Mouse (Mus musculus): ENCODE measurements around the gene Dcaf10.

Dcaf10 gene

DNA sequence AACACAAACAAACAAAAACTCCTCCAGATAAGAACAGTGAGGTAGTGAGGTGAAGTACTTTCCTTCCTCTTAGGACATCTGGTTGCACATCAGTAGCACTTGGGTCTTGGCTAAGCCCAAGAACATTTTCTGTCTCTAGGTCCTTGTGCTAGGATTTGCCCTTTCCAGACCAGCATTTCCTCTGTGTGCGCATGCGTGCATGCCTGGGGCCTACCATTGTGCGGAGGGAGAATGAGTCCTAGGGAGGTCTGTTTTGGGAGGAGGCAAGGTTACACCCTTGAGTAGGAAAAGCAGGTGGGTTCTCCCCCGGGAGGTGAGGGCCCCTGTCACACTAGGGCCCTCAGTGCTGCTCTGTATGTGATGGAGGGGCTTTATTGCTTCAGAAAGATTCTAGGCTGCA, 77.2 kb downstream of the Dcaf10 start:
- no peak for DNase-seq (ENCODE audit: low spot score)

DNA sequence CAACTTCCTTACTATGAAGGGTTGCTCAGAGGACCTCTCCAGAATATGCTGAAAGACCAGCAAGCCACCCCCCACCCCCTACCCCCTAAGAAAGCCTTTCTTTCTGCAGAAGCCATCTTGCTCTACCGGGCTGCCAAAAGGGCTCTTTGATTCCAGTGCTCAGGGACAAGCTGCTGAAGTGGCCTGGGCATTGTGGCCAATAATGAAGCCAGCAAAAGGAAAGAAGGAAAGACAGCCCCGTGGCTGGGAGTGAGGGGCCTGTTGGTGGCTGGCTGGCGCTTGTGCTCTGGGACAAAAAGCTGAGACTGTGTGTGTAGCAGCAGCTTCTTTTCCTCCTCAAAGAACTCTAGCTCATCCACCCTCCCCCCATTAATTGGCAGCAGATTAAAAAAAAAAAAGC, 78.8 kb downstream of the Dcaf10 start:
- DNase-seq (ENCODE audit: low spot score) = no peak

DNA sequence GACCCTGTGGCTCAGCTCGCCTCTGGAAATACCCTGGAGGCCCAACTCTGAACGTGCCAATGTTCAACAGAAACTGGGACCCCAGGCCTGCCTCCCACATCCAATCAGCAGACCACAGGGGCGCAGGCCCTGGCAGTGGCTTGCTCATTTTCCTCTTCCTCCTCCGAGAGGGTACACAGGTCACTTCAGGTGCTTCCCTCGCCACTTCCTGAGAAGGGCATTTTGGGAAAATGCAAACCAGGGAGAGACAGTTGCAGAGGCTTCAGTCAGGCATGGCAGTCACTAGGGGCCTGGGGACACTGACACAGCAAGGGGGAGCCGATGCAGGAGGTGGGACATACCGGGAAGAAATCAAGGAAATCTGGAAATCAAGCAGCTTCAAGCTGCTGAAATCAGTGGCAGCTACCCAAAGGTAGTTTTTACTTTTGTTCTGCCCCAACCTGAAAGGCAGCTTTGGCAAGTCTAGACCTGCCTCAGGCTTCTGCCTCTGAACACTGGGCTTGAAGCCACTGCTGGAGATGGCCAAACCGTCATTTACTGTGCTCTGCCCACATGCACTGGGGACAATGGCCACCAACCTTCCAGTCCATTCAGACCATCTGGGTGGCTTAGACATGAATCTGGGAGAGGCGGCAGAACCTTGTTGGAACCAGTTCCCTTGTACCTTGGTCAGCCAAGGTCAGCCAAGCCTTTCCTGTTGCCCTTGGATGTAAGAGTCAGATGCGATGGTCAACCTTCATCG, 79.8 kb downstream of the Dcaf10 start:
- peak; percentile 60 for DNase-seq (ENCODE audit: low spot score)

DNA sequence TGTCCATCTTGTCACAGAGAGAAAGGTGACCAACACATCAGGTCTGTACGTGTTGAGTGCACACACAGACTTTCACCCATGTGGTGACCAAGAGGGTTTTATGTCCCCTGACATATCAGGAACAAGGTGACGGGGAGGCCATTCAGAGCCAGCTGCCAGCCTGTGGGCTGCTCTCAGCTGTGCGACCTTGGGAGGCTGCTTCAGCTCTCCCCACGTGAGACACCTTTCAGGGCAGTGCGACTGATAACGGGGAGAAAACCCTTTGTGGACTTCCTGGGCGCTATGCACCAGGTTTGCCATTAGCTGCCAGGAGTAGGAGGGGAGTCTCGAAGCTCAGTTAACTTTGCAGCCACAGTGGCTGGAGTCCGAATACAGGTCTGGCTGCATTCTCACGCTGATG, 80.7 kb downstream of the Dcaf10 start:
- DNase-seq (ENCODE audit: low spot score) = no peak

DNA sequence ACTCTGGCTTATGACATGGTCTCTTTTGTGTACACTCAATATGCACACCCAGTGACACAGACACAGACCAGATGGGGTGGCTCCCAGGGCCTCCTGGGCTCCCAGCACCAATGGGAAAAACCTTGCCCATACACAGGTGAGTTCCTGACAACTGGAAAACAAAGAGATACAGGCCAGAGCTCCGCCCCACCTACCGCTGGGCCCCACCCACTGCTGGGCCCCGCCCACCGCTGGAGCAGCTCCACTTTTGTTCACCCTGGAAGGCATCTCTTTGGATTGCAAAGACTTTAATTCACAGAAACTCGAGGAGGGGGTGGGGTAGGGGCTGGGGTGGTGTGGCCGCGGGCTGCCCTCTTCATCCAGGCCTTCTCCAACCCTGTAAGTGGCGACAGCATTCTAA, 81.5 kb downstream of the Dcaf10 start:
- no peak for DNase-seq (ENCODE audit: low spot score)

DNA sequence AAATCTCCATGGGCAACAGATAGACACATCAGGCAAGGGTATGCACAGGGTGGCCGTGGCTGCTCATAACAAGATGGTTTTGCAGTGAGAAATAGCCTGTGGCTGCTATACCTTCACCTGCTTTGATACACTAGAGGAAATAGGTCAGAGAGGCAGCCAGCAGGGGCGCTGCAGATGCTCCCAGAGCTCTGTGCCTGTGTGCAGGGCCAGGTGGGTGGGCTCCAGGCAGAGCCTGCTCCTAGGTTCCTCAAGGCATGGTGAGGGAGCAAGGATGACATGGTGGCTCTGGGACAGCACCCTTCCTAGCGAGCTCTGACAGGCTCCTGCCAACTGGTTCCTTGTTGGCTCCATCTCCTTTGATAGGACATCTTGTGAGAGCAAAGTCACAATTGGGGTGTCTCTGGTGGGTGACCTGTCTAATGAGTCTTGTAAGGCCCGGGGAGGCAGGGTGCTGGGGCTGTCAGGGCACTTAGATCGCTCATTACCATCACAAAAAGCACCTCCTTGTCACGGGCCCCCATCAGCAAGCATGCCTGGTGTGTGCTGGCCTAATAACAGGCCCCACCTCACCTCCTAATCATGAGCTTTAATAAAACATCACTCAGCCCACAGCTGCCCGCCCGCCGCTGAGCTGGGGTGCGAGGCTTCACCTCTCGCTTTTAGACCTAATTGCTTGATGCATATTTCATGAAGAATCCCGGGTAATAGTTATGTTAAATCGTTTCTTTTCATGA, 85.0 kb downstream of the Dcaf10 start:
- DNase-seq (ENCODE audit: low spot score) = no peak
